Mouse (Mus musculus) left cerebral cortex, postnatal 10 days (tissue): ENCODE data around the gene Scnn1g. TPM values are rescaled to one million over a fixed set of nuclear protein-coding genes. Genes with fewer than 3 reads are reported as not detected.
A peak's percentile ranks its signal among the peaks of the same experiment; 100 is the strongest.

Source experiments
- DNase-seq, 2 experiments: peaks; one replicate each; pipeline ENCODE4 v3.0.0; 2021 to 2022; ENCODE audit warnings: low spot score in 2 of 2, mixed read lengths in 1 of 2; ENCODE audit errors: extremely low spot score in 1 of 2
- intact Hi-C: fragments of 180-260 bp; cut with DNase I; formaldehyde crosslinking; loops from one replicate; pipeline ENCODE4 v1.15.1; 2025
- total RNA-seq, 2 experiments: library from RNA; stranded (reverse); gene quantifications; 2 replicates each; pipeline ENCODE4 v1.2.3; 2021

Scnn1g gene
- under 1 TPM; 0.14 to 0.15 TPM for total RNA-seq

DNA sequence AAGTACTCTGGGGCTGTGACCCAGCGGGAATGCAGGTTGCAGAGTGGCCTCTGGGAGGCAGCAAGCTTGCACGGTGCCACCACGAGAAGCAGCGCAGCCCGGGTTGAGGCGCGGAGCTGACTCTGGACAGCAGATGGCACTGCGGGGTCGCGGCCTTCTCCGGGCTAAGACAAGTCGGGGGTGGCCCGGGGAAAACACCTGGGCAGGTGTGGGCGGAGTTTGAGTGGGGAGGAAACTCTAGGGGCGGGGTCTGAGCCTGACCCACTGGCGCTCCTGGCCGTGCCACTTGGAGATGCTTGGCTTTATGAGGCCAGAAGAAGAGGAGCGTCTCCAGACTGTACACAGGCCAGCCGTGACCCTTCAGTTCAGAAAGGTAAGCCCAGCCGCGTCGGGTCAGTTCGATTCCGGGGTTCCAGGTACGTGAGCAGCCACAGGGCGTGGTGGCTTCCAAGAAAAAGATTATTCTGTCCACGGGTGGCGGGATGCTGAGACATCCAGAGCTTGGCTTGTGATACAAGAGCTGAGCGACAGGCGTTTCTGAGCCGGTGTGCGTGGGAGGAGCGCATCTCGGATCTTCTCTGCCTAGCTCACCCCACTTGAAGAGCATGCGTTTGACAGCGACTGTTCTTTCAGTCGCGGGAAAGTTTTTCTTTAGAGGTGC, at the start of gene Scnn1g:
TSS of gene Scnn1g (plus strand) at position 309 of the 661 bp plus-strand sequence.
- peak; percentile 77 to 88 for DNase-seq
- intact Hi-C loops, result loop anchor here (1.0 kb wide), 1 partner anchor 230 kb away; no protein-coding TSS in a partner anchor

DNA sequence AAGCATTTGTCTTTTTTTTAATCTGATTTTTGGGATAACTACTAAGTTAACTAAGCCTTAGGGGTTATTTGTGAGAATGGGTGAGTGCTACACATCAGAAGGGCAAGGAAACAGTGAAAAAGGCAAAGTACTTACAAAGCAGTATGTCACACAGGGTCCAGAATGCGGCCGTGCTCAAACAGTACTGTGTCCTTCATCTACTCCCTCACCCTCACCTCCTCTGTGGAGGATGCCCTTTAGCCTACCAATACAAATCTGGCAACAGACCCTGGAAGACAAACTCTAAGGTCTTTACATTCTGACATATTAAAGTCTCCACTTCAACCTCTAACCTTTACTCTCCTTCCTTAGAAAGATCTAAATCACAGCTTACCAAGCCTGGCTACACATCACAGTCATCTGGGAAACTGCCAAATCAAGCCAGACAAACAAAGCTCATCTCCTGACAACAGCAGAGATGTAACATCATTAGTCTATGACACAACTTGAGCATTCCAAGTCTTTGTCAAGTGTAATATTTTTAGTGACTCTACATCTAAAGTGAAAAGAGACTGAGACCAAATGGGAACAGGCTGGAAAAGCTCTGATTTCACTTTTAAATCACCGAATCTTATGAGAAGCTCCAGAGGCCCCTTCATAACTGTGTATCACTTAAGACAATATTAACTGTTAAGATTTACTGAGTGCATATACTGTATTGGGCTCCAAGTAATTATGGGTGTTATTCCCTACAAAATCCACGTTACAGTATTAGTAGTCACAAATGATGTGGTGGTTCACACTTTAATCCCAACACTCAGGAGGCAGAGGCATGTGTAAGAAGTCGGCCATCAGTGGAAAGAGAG, 48.9 kb upstream of the Scnn1g start:
- no peak for DNase-seq
- intact Hi-C loops, result no loop called here

DNA sequence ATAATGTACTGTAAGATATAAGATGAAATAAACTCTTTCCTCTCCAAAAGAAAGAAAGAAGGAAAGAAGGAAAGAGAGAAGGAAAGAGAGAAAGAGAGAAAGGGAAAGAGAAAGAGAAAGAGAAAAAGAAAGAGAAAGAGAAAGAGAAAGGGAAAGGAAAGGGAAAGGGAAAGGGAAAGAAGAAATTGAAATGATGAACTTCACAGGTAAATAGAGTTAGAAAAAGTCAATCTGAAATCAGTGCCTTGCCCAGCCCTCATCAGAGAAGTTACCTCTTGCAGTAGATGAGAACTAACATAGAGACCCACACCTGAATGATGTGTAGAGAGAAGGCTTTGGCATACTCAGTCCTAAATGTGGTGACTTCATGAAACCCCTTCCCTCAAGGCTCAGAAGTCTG, 44.9 kb upstream of the Scnn1g start:
- no peak for DNase-seq
- intact Hi-C loops, result no loop called here

DNA sequence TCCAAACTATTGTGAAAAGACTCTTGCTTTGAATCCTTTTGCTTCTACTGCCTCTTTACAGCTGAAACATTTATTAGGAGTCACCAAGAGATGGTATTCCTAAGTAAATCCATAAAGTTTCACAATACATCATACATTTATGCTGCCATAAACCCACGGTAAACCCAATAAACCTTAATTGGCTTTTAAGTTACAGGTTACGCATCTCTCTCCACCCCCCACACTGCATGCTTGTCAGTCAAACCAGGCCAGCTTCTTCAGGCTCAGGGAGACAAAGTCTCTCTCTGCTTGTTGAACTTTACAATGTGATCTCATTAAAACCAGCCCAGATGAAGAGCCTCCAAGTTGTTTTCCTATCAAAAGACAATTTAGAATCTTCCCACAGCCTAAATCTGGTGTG, 42.5 kb upstream of the Scnn1g start:
- DNase-seq, result no peak
- intact Hi-C loops, result no loop called here

DNA sequence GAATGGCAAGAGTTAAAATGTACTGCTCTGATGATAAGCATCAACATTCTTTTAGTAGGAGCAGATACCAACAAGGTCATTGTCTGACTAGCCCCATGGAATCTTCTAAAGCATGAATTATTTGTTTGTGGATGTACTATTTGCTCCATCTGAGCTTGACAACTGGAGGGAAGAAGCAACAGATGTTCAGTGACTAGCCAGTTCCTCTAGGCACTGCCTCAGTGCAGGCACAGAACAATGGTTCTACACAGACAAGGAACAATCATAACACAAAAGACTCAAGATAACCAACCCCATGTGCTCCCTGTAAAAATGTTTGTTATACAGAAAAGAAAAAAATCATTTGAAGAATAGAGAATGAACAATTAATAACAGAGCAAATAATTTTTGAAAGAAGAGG, 37.1 kb upstream of the Scnn1g start:
- intact Hi-C loops, result no loop called here
- no peak for DNase-seq

DNA sequence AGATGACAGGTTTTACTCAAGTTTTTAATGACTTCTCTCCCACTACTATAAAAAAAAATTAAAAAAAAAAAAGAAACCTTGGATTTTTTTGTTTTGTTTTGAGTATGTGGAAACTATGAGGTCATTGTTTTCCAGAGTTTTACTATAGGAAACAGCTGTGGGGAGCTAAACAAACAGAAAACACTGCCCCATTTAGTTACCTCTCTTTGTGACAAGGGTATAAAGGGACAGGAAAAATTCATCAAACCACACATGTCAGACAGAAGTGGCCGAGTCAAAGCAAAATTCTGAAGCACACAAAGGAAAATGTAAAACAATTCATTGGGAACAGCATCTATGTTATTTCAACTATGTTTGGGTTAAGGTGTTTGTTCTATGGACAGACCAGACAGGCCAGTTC, 36.7 kb upstream of the Scnn1g start:
- no peak for DNase-seq
- intact Hi-C loops, result no loop called here

DNA sequence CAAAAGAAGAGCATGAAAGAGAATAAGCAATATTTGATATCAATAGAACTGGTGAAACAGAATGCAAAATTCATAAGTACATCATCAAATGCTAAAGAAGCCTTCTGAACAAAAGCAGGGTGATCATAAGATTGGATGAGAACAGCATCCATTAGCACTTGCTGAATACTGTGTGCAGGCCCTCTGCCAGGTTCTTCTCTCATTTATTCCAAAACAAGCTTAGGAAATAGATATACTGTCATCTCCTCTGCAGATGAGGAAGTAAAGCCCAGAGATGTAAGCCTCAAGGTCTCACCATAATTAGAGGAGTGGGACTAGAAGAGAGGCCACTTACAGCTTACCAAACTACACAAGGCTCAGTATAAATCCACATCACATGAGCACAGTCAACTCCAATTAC, 35.1 kb upstream of the Scnn1g start:
- intact Hi-C loops, result no loop called here
- no peak for DNase-seq

DNA sequence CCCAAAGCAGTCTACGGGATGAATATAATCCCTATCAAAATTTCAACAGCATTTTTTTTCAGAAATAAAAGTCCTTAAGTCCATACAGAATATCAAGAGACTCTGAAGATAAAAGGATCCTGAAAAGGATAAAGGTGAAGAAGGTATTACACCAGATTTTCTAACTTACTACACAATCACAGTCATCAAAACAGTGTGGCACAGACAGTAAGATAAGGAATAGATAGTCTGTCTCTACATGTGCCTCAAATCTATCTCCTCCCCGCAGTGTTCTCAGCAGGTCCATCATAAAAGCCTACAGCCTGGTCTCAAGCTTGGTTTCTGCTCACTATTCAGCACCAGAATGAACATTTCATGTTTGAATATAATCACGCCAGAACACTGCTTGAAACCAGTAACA, 33.8 kb upstream of the Scnn1g start:
- intact Hi-C loops, result no loop called here
- DNase-seq, result no peak

DNA sequence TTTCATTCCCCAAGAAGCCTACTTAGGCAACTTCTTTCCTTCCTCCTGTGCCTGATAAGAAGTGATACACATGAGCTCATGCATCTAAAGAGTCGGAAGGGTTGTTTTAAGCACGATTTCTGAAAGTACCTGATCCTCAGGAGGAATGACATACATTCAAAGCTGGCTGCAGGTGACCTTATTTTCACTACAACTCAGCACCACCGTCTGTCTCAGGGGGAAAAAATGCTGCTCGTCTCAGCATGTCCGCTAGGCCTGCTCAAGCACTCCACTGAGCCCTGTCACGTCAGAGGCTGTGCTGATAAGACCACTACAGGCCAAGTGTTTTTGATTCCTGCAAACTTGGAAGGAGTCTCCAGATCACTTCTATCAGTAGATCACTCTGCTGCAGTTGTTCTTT, 32.3 kb upstream of the Scnn1g start:
- intact Hi-C loops, result no loop called here
- DNase-seq, result no peak

DNA sequence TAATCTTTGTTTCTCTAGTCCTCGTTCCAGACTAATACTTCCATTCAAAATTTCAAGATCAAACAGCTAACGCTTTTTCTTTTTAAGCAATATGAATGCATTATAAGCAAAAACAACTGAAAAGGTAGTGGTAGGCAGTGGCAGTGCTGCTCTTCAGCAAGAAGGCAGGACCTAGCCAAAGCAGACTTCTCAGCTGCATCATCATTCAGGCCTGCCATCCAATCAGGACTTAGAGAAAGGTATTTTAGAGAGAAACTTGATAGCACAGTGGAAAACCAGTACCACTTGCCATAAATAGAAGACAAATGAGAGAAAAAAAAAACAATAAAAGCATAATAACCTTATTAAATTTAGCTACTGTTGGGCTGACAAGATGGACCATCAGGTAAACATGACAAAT, 29.2 kb upstream of the Scnn1g start:
- no peak for DNase-seq
- intact Hi-C loops, result no loop called here

DNA sequence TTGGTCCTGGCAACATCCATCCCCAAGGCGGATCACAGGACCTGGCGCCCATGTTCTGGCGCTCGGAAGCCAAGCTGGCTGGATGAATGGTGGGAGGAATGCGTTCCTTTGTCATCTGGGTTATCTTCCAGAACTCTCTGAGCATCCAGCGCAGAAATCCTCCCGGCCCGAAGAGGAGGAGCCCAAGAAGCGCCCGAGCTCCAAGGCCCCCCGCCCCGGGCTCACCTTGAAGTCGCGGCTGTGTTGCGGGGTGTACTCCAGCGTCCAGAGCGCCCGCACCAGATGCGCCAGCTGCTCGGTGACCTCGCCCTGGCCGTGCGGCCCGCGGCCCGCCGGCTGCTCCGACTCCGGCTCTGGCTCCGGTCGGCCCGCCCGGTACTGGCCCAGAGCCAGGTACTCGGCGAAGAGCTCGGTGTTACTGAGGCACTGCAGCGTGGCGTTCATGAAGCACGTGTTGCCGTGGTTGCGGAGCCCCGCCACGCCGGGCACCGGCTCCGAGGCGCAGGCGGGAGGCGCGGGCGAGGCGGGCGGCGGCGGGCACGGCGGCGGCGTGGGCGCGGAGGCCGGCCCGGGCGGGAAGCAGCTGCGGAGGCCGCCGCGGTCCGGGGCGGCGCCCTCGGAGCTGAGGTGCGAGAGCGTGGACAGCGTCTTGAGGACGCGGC, 27.7 kb upstream of the Scnn1g start:
- DNase-seq, result peak; percentile 17 to 72
- intact Hi-C loops, result no loop called here

DNA sequence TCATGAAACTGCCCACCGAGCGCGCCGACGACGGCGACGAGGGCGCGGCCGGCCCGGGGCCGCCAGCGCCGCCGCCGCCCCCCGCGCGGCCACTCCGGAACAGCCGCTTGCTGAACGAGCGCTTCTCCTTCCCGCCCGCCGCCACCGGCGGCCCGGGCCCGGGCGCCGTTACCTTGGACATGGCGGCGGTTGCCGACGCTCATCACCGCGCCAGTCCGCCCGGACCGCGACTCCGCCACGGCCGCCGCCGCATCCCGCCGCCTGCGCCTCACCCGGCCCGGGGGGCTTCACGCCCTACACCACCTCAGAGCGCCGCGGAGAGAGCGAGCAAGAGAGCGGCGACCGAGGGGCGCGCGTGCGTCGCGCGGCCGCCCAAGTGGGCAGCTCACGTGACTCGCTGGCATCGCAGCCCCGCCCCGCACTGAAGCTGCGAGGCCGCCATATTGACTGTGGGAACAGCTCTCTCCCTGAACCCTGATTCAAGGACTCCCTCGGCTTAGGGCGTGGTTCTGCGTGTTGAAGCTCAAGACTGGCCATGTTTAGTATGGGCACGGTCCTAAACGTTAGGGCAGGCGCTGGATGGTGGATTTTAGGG, 27.1 kb upstream of the Scnn1g start, which contains the start of gene Usp31:
TSS of gene Usp31 (minus strand) at position 181 of the 595 bp plus-strand sequence.
- intact Hi-C loops, result no loop called here

DNA sequence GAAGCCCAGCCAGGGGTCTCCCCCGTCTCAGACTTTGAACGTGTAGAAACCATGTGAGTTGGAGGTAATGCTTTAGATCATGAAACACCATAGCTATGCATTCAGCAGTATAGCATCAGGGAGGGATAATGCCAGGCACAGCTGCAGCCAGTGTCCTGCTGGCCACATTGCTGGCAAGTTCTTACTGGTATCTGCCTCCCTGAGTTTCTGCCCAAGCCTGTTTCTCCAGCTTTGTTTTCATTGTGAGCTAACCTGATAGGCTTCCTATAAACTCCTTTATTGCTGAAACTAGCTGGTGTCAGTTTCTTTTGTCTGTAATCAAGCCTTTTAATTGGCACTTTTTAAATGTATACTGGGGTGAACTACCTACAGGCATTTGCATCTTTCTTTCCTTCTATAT, 23.1 kb upstream of the Scnn1g start:
- intact Hi-C loops, result no loop called here
- no peak for DNase-seq

More for the DNA sequence above, 27.1 kb upstream of the Scnn1g start, which contains the start of gene Usp31:
- DNase-seq, result peak; percentile 96 to 97

DNA sequence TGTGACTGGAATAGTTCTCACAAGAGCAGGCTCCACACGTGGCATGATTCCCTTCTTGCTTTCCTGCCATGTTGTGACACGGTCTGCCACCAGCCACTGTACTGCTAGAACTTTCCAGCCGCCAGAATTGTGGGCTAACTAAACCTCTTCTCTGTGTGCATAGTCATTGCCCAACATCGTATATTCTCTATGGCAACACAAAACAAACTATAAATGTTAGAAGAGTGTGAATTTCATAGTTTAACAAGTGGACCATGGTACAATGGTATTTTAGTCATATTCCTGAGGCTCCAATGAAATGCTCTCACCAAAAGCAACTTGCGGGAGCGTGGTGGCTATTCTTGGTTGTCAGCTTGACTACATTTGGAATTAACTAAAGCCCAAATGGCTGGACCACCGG, 17.2 kb upstream of the Scnn1g start:
- DNase-seq, result peak in 1 of 2 experiments; percentile 28
- intact Hi-C loops, result no loop called here

DNA sequence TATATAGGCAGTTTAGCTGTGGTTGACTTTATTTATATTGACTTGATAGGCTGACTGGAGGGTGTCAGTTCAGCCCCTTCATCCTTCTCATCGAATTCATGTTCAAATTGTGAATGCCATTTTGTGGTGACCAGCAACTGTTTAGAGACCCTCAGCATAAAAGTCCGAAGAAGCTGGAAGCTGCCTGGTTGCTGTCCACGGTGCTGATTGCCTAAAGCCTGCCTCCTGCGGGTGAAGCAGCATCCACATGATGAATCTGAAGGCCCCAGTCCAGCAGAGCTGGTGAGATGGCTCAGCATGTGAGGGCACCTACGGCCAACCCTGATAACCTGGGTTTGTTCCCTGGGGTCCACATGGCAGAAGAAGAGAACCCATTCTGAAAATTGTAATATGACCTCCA, 4.1 kb upstream of the Scnn1g start:
- intact Hi-C loops, result no loop called here
- peak in 1 of 2 experiments; percentile 46 for DNase-seq

DNA sequence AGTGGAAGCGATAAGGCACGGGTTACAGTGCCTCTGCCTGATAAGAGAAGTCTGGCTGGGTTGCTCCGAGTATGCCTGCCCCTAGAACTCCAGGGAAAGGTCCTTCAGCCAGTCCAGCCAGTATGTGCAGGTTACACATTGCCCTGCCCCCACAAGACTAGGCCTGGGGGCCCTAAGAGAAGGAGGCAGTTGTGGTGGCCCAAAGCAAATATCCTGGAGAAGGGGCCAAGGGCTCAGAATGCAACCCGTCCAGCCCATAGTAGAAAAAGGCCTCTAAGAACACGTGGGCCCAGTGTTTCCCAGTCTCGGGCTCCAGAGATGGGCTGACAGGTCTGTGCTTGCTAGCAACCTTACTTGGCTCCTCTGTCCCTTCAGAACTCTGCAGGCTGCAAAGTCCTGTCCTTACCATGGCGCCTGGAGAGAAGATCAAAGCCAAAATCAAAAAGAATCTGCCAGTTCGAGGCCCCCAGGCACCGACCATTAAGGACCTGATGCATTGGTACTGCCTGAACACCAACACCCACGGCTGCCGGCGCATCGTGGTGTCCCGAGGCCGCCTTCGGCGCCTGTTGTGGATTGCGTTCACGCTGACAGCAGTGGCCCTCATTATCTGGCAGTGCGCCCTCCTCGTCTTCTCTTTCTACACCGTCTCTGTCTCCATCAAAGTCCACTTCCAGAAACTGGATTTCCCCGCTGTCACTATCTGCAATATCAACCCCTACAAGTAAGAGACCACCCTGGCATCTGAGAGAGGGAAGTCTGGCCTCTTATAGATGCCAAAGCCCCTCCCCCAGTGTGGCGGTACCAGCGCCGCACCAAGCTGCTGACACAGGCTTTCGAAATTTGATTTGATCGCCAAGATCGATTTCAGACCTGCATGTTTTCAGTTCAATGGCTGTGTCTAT, 3.5 kb downstream of the Scnn1g start:
- intact Hi-C loops, result no loop called here
- no peak for DNase-seq

DNA sequence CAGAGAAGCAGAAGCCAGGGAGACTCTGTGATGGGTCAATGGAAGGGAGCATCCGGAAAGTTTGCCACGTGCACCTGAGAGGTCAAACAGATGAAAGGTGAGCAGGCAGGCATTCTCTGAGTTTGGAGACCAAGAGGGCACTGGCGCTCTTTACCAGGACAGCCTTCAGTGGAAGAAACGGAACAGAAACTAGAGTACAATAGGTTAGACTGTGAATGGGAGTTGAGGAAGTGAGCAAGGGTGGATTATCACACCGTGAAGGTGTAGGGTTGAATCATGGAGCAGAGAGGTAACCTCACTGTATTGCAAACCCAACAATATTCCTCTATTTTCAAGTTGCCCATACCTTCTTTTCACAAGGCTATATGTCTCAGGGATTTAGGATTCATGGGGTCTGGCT, 16.0 kb downstream of the Scnn1g start:
- intact Hi-C loops, result no loop called here
- no peak for DNase-seq

DNA sequence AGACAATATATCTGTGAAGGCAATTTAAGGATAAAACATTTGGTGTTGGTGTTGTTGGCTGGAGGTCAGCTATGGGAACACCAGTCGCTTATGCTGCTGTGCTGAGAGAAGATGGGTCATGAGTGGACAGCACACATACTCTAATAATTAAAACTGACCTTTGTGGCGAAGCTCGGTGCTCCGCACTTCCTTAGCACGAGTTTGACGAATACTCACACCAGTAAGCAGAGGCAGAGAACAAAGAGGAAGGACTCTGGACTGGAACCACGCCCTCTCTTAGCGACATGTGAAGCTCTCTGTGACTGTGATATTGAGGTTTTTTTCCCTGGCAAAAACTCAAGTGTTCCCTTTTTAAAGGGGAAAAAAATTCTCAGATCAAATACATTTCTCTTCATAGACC, 20.5 kb downstream of the Scnn1g start:
- DNase-seq, result no peak
- intact Hi-C loops, result no loop called here
